Mouse (Mus musculus) kidney, adult 2 months (tissue): ENCODE data around the gene Taf1a.

Experiments used
- CTCF ChIP-seq: fragments of 200-500 bp; conservative IDR thresholded peaks from 2 replicates; pipeline ENCODE4 v1.5.1; 2011; ENCODE audit warnings: low read depth, mild to moderate bottlenecking, control low read depth, low read length, moderate library complexity, mixed read lengths; ENCODE audit not compliant: insufficient read depth, insufficient read length
- POLR2A ChIP-seq: fragments of 200-500 bp; IDR thresholded peaks from one replicate; pipeline ENCODE4 v1.6.1; 2011; ENCODE audit warnings: low read depth, low read length, control low read depth

GRCm38 (mm10) chr1:183358901-183359300, 29.9 kb upstream of the Taf1a start:
- TF ChIP-seq CTCF (no peak), POLR2A (no peak)
